Mouse (Mus musculus) brain, embryonic 14.5 days (tissue): ENCODE measurements around the gene Stard9.

Experiments used
- CTCF ChIP-seq: fragments of 200-500 bp; IDR thresholded peaks from 2 replicates; pipeline ENCODE4 v1.5.1; 2012; ENCODE audit warnings: inconsistent platforms, mild to moderate bottlenecking, moderate library complexity, borderline replicate concordance; ENCODE audit not compliant: insufficient read depth, insufficient read length; ENCODE audit errors: extremely low read depth
- POLR2A ChIP-seq: fragments of 200-500 bp; IDR thresholded peaks from 2 replicates; pipeline ENCODE4 v1.6.1; 2012; ENCODE audit warnings: mild to moderate bottlenecking, inconsistent platforms, borderline replicate concordance; ENCODE audit not compliant: poor library complexity, insufficient read depth, insufficient read length, severe bottlenecking; ENCODE audit errors: extremely low read depth

DNA sequence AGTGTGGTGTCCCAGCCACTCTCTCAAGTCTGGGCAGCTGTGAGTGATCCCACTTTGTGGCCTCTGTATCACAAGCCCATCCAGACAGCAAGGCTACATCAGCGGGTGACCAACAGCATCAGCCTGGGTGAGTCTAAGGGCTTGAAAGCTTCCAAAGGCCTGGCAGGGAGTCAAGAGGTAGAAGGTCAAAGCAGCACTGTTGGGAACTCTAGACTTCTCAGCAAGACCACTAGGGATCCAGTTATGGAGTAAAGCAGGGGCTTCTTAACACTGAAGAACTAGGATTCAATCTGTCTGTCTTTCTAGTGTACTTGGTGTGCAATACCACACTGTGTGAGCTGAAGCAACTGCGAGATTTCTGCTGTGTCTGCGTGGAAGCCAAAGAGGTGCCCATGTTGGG lies 84.5 kb downstream of the Stard9 start:
- TF ChIP-seq CTCF, result no peak
- no peak for TF ChIP-seq POLR2A
